Mouse (Mus musculus) CH12F3 (cell line): Measurements from ENCODE around the gene Pabpc4.
"Not testable (repeated sequence)": the region's sequence is repeated elsewhere in the genome, so short reads cannot be mapped to it uniquely, and the experiment has no call there.

Experiments used
- in situ Hi-C: fragments of 300-500 bp; cut with MboI; formaldehyde crosslinking; loops from 2 replicates; pipeline ENCODE4 v1.14.3; 2020; ENCODE audit warnings: low sequenced_read_pairs

Pabpc4 gene

DNA sequence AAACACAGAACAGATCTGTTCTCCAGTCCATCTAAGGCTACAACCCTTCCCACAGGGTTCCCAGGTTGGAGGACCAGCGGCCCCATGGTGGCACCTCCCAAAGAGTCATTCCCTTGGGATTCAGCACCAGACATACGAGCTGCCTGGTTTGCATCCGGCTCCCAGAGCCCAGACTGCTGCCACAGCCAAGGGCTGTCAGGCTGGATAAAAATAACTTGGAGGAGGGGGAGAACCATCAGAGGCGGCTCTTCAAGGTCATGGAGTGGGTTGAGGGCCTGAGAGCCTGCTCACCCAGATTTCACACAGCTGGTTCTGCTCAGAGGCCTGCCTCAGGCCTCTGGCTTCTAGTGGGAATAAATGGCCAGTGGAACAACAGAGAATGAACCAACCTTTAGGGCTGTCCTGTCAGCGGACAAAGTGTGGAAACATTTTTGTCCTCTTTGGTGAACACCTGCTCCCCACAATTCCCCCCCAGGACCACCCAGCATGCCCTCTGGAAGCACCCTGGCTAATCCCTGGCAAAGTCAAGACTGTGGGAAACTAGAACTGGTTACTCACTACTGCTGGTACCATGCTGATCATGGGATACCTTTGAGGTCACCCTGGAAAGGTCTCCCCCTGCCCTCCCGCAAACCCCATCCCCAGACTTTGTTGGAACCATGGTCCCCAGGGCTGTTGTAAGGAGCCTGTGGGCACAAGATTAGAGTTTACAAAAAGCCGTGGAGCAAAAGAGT lies 14.8 kb upstream of the Pabpc4 start:
- in situ Hi-C loops: no loop called here

DNA sequence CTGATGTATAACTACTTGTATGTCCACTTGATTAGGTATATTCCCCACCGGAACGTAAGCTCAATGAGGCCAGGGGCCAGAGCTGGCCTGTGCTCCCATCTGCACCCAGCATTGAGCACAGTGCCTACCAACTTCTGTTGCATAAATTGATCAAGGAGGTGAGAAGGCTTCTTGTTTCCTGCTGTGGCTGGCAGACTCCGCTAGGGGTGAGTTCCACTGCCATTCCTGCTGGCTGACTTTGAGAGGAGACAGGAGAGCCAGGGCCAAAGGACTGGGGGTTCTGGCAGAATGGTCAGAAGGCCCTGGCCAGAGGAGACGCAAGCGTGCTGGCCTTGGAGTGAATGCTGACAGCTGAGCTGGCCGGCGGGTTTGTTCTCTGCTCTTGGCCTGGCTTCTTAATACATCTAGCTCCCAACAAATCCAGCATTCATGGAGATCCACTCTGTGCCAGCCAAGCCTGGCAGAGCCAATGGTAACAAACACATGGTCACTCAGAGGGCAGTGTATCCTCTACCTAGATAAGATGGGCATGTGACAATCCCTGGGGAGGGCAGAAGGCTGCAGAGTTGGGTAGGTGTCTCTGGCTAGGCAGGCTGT lies 13.1 kb upstream of the Pabpc4 start:
- in situ Hi-C loops: no loop called here

DNA sequence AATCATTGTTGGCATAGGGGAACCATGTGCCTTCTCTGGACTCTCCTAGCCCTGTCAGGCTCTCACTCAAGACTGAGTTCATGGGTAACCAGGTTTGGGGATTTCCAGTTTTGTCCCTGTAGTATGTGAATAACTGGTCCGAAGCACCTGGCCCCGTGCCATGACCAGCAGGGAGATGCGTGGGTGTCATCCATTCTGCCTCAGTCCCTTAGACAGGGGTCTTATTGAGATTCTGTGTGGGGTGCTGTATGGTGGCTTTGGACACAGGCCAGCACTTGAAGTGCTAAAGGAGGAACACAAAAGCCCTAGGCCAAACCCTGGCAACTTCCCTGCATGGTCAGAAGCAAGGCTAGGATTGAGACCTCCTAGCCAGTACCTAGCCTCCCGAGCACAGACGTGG lies 9.9 kb upstream of the Pabpc4 start:
- in situ Hi-C loops: no loop called here

DNA sequence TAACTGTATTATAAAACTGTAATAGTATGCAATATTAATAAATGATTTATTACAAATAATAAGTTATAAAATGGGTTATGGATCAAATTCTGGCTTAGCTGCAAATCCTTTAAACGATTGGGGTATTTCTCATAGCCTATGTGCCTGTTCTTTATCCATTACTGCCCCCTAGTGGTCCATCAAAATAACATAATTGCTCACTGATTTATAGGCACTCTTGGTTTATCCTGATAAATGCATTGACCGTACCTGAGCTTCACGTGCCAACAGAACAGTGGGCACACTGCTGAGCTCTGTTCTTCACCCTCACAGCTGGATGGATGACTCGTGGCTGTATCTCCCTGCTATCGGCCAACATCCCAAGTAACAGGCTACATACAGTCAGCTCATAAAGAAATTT lies 7.5 kb upstream of the Pabpc4 start:
- in situ Hi-C loops: loop anchor here (5.0 kb wide), 1 partner anchor 32 kb away; no protein-coding TSS in a partner anchor

DNA sequence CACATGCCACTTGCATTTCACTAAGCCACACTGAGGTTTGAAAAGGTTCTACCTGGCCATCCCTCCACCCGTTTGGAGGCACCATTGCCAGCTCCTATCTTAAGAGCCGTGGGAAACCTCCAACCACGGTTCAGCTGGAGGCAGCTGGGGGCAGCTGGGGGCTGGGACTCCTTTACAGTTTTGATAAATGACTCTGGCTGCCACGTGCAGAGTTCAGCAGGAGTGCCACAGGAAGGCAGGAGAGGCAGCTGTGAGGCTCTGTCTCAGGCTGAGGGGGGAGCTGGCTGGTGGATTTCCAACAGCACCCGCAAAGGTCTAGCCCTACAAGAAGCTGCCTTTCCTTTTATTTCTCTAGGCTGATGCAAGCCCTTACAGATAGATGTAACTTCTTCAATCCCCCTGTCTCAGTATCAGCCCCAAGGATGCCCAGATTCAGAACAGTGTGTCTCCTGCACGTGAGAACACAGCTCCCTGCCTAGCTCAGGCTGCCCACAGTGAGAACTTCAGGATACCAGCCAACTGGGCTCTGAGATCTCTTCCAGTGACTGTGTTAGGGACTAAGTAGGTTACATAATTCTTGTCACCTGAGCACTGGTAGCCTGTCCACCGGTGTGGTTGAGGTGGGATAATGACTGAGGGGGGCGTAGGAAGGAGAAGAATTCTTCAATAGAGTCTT lies 1.9 kb upstream of the Pabpc4 start:
- in situ Hi-C loops: no loop called here

DNA sequence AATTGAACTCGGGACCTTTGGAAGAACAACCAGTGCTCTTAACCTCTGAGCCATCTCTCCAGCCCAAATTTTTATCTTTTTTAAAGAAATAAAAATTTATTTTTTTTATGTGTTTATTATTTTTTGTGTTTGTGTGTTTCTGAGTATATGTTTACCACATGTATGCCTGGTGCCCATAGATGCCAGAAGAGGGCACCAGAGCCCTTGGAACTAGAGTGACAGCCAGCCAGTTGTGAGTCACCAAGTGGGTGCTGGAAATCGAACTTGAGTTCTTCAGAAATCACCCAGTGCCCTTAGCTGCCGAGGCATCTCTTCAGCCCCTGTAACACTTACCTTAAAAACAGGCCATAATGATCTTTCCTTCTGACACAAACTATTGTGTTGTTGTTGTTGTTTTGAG lies 8.9 kb downstream of the Pabpc4 start:
- in situ Hi-C loops: no loop called here

DNA sequence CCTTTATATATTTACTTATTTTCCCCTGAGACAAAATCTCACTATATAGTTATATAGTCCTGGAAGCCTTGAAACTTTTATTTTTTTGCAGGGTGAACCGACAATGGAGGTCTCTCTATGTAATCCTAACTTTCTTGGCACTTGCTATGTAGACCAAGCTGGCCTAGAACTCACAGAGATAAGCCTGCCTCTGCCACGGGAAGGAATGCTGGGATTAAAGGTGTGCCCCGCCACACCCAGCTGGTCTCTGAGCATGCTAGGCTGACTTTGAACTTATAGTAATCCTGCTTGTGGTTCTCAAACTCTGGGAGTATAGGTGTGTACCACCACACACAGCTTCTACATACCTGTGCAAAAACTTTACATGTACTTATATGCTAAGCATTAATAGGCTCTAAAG lies 18.0 kb downstream of the Pabpc4 start:
- in situ Hi-C loops: no loop called here

DNA sequence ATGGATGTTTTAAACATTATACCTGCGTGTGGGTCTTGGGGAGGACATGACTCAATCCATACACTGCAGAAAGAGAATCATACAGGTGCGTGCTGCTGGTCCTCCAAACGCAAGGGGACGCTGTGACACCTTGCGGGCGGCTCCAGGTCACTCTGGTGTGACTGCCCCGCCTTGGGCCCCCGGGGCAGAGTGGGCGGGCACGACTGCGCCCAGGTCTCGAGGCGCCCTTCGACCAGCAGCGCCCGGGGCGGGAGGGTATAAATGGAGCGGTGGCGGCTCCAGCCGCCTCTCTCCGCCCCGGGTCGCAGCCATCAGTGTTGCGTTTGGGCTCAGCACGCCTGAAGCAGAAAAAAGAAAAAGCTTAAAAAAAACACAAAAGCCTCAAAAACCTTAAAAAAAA lies 20.3 kb downstream of the Pabpc4 start:
- in situ Hi-C loops: no loop called here

DNA sequence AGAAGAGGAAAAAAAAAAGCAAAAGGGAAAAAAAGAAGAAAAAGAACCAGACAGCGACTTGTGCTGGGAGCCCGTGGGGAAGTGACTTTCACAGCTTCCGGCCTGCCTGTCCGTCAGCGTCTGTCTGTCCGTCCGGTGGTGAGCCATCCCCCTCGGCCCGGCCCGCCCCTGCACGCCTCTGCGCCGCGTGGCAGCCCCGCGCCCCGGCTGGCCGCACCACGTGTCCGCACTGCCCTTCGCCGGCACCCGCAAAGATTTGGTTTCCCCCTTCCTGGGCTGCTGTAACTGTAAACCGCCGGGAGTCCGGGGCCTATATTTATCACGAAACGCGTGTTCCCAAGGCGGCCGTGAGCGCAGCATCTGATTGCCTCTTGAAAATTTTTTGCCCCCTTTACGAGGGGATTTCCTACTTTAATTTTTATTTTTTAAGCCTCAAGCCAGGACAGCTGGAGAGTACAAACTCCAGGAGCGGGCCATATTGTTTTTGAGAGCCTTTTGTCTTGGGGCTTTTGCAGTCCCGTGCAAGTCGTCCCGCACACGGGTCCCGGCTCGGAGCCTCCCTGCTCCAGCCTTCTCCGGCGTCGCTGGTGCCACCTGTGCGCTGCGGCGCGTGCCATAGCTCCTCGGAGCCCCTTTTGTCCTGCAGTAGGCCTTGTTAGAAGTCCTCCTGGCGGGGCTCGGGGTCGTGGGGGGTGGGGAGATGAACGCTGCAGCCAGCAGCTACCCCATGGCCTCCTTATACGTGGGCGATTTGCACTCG lies 20.9 kb downstream of the Pabpc4 start:
- in situ Hi-C loops: not testable (repeated sequence)

DNA sequence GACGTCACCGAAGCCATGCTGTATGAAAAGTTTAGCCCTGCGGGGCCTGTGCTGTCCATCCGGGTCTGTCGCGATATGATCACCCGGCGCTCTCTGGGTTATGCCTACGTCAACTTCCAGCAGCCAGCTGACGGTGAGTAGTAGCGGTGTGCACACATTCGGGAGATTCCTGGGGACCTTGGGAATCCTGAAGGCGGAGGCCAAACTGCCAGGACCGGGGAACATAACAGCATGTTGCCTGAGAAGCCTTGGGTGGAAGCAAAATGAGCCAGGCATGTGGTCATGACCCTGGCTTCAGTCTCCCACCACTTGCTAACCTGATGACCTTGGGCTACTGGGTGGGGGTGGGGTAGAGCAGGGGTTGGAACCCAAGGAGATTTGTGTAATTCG lies 21.5 kb downstream of the Pabpc4 start:
- in situ Hi-C loops: not testable (repeated sequence)

DNA sequence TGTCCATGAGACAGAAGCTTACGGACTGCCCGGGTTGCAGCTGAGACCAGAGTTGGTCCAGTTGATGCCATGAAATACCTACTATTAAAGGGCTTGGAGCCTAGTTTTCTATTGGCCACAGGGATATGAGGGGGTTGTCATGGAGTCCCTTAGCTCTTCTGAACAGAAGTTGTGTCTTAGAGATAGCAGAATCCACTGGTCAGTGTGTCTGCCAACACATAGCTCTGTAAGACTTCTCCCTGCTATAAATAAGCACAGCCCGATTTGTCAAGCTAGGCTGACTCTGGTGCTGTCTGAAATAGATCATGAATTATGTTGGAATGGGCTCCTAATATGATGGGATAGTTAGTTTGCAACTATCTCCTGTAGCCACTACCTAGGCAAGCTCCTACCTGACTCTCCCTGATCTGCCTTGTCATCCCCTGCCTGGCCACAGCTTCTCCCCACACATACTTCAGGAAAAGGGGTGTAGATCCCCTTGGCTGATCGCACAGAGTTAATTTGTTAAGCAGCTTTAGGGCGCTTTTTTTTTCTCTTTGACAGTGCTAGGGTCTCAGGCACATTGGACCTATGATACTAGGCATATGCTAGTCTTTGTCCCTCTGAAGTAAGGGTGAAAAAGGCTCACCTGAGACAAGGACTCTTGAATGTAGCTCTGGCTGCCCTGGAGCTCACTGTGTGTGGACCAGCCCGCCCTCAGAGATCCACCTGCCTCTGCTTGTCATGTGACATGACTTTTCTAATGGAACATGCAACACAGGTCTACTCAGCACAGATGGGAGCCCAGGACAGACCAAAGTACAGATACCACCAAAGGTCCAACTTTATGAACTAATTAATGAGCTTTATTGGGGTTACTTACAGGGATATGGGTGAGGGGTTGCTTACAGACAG lies 22.8 kb downstream of the Pabpc4 start:
- in situ Hi-C loops: no loop called here

DNA sequence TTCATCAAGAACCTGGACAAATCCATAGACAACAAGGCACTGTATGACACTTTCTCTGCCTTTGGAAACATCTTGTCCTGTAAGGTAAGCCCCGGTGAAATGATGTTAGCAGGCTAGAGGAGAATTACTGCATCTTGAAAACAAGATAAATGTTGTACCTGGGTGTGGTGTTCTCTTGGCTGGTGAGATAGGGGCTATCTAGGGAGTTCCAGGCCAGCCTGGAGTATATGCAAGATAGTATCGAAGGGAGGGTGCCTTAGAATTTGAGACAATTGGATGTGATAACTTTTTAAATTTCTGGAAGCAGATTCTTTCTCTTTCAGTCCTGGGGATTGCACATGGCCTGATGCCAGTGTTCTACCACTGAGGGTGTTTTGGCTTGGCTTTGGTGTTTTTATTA lies 24.6 kb downstream of the Pabpc4 start:
- in situ Hi-C loops: no loop called here

DNA sequence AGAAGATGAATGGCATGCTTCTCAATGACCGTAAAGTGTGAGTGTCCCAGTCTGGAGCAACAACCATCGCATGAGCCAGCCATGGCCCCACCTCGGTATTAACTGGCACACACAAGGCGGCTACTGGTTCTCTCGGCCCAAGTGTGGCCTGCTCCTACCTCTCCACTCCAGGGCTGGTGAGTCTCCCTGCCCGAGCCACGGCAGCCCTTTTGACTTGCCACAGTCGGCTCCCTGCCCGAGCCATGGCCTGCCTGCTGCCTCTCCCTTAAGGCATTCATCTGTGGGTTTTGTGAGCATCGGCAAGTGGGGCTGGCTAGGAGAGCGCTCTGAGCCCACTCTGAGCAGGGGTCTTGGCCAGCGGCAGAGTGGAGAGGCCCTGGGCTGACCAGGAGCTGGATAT lies 26.9 kb downstream of the Pabpc4 start:
- in situ Hi-C loops: no loop called here

DNA sequence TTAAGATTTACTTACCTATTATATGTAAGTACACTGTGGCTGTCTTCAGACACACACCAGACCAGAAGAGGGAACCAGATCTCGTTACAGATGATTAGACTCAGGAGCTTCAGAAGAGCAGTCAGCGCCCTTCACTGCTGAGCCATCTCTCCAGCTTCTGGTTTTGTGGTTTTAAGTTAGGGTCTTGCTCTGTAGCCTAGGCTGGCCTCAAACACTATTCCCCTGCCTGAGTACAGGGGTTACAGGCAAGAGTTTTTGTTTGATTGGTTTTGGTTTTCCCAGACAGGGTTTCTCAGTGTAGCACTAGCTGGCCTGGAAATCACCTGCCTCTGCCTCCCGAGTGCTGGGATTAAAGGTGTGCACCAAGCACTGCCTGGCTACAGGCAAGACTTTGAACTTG lies 30.2 kb downstream of the Pabpc4 start:
- in situ Hi-C loops: no loop called here

DNA sequence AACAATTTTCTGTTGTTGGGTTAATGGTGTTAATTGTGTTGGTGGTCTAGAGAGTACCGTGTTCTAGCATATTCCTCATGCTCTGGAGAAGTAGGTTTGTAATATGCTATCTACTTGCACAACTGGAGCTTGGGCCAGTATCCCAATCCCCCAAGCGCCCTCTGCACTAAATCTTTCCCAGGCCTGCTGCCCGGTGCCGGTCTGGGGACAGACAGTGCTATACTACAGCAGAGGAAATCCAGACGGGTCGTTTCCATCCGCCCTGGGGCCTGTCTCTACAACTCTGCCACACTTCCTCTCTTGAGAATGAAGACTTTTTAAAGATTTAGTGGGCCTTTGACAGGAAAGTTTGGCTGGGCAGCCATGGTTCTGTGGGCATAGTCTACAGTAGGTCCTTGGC lies 30.8 kb downstream of the Pabpc4 start:
- in situ Hi-C loops: no loop called here

DNA sequence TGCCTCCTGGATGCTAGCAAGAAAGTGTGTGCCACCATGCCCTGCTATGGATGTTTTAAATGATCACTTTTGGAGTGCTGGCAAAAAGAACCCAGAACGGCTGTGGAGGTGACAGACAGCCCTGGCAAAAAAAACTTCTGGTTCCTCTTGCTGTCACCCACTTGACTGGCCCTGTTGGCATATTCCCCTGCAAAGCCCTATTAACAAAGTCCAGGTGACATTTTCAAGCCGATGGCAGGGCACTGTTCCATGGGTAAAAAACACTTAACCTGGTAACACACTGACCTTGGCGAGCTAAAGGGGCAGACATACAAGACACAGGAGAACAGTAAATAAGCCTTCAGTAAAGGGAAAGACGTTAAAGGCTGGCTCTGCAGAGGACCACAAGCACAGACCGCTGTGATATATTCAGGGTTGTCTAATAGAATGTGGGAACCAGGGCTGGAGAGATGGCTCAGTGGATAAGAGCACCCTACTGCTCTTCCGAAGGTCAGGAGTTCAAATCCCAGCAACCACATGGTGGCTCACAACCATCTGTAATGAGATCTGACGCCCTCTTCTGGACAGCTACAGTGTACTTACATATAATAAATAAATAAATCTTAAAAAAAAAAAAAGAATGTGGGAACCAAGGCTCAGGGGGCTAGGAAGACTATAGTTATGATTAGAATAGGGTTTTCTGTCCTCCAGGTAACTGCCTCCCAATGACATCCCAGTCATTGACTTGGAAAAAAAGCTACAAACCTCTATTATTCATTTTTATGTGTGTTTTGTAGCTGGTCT lies 31.7 kb downstream of the Pabpc4 start:
- in situ Hi-C loops: no loop called here

DNA sequence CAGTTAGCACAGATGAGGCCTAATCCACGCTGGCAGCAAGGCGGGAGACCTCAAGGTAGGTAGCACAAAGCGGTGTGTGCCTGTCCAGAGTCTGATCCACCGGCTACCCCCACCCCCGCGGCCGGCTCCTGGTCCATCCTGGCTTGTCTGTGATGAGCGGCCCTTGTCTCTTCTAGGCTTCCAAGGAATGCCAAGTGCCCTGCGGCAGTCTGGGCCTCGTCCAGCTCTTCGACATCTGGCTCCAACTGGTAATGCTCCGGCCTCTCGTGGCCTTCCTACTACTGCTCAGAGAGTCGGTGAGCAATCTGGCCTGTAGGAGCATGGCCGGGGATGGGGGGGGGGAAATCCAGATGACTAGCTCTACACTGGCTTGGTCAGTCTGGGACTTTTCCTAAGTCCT lies 32.9 kb downstream of the Pabpc4 start:
- in situ Hi-C loops: not testable (repeated sequence)

DNA sequence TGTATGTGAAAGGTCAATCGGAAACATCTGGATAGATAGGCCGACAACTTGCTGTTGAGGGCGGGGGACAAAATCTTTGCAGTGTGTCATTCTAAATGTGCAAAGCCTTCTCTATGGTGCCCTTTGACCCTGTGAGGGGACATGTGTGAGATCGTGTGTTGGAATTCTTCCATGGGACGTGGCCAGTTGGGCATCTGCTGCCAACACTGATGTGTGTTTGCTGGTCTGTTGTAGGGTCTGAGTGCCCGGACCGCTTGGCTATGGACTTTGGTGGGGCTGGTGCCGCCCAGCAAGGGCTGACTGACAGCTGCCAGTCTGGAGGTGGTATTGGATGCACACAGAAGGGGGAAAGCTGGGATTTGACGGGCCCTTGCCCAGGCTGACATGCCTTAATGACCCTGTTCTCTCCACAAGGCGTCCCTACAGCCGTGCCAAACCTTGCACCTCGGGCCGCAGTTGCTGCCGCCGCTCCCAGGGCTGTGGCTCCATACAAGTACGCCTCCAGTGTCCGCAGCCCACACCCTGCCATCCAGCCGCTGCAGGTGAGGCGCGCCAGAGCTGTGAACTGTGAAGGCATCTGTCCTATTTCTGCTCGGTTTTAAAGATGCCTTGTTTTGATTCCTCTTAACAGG lies 33.5 kb downstream of the Pabpc4 start:
- in situ Hi-C loops: no loop called here

DNA sequence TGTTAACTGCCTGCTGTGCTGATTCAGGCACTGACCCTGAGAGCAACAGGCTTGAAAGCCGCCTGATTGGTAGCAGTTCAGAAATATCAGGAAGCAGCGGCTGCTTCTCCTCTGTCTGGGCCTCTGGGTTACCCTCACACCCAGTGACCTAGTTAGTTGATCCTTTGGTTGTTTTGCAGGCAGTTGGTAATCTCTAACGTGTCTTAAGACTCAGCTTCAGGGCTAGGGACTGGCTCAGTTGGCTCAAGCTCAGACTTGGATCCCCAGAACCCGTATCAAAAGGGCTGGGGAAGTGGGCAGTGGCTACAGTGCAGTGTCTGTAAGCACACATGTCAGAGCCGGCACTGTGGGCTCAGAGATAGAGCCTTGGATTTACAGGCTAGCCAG lies 34.0 kb downstream of the Pabpc4 start:
- in situ Hi-C loops: no loop called here
